Mouse (Mus musculus) erythroblast, embryonic 14.5 days (primary cell): ENCODE results near the gene 1700012A03Rik. TPM values are rescaled to one million over a fixed set of nuclear protein-coding genes. Genes with fewer than 3 reads are reported as not detected.

ENCODE experiments used
- H3K27me3 ChIP-seq: 2 replicates; pipeline ENCODE4 v1.6.1; 2012; ENCODE audit warnings: inconsistent platforms; ENCODE audit not compliant: control insufficient read depth
- H3K36me3 ChIP-seq: 2 replicates; pipeline ENCODE4 v1.6.1; 2012; ENCODE audit warnings: mild to moderate bottlenecking, inconsistent platforms; ENCODE audit not compliant: control insufficient read depth
- H3K4me1 ChIP-seq: 2 replicates; pipeline ENCODE4 v1.6.1; 2012; ENCODE audit warnings: inconsistent platforms; ENCODE audit not compliant: control insufficient read depth
- H3K4me3 ChIP-seq: replicated peaks from 2 replicates; pipeline ENCODE3; 2012; ENCODE audit warnings: moderate library complexity, mild to moderate bottlenecking, inconsistent platforms
- H3K9me3 ChIP-seq: 2 replicates; pipeline ENCODE4 v1.6.1; 2012; ENCODE audit warnings: low read length, inconsistent platforms, mixed read lengths; ENCODE audit not compliant: control insufficient read depth
- GATA1 ChIP-seq: IDR thresholded peaks from 2 replicates; pipeline ENCODE4 v1.6.1; 2012; ENCODE audit warnings: low read length, inconsistent platforms, mixed read lengths
- TAL1 ChIP-seq: IDR thresholded peaks from 3 replicates; pipeline ENCODE4 v1.6.1; 2012; ENCODE audit warnings: low read length, inconsistent platforms, mixed read lengths
- polyA plus RNA-seq: library from polyadenylated mRNA; stranded (reverse); fragments of >175 nt; gene quantifications from 2 replicates; pipeline ENCODE4 v1.2.3, GENCODE M21; 2012

Gene 1700012A03Rik
- polyA plus RNA-seq, 1 experiment, result not detected

- H3K4me1 ChIP-seq, result no peaks in the 10 kb centered on the region
- no peaks in the 10 kb centered on the region; the same call in 1 of the 2 replicates for H3K9me3 ChIP-seq
- H3K4me3 ChIP-seq, result no peak overlapping the region
- TF ChIP-seq GATA1, result no peak
- TF ChIP-seq TAL1, result no peak
- H3K36me3 ChIP-seq, result no peaks in the 10 kb centered on the region
- no peaks in the 10 kb centered on the region for H3K27me3 ChIP-seq
Measured at GRCm38 (mm10) chr6:32022537-32022869, 27.5 kb upstream of the 1700012A03Rik start.

- no peak for TF ChIP-seq GATA1
- TF ChIP-seq TAL1, result no peak
- Histone ChIP-seq H3K9me3 (no peaks in the 10 kb centered on the region), H3K27me3 (no peaks in the 10 kb centered on the region), H3K4me1 (no peaks in the 10 kb centered on the region), H3K4me3 (no peak overlapping the region), H3K36me3 (no peaks in the 10 kb centered on the region)
Measured at GRCm38 (mm10) chr6:32028228-32029009, 21.6 kb upstream of the 1700012A03Rik start.

GRCm38 (mm10) chr6:32034226-32034625 lies 15.8 kb upstream of the 1700012A03Rik start:
- no peak overlapping the region for H3K4me3 ChIP-seq
- H3K4me1 ChIP-seq, result no peaks in the 10 kb centered on the region
- H3K27me3 ChIP-seq, result no peaks in the 10 kb centered on the region
- H3K9me3 ChIP-seq, result no peaks in the 10 kb centered on the region
- TF ChIP-seq GATA1 (no peak), TAL1 (no peak)
- no peaks in the 10 kb centered on the region for H3K36me3 ChIP-seq

GRCm38 (mm10) chr6:32045344-32045743 lies 4.7 kb upstream of the 1700012A03Rik start:
- Histone ChIP-seq H3K4me3 (no peak overlapping the region), H3K27me3 (no peaks in the 10 kb centered on the region), H3K9me3 (no peaks in the 10 kb centered on the region), H3K36me3 (no peaks in the 10 kb centered on the region), H3K4me1 (no peaks in the 10 kb centered on the region)
- TF ChIP-seq GATA1, result no peak
- TF ChIP-seq TAL1, result no peak

- no peak overlapping the region for H3K4me3 ChIP-seq
- H3K9me3 ChIP-seq, result no peaks in the 10 kb centered on the region
- TF ChIP-seq TAL1 (no peak), GATA1 (no peak)
- no peaks in the 10 kb centered on the region for H3K4me1 ChIP-seq
- no peaks in the 10 kb centered on the region for H3K27me3 ChIP-seq
- no peaks in the 10 kb centered on the region for H3K36me3 ChIP-seq
Measured at GRCm38 (mm10) chr6:32049256-32049950, 643 bp upstream of the 1700012A03Rik start.

GRCm38 (mm10) chr6:32052135-32052915 lies 2.3 kb downstream of the 1700012A03Rik start:
- Histone ChIP-seq H3K4me3 (no peak overlapping the region), H3K9me3 (no peaks in the 10 kb centered on the region), H3K36me3 (no peaks in the 10 kb centered on the region), H3K4me1 (no peaks in the 10 kb centered on the region), H3K27me3 (no peaks in the 10 kb centered on the region)
- TF ChIP-seq GATA1 (no peak), TAL1 (no peak)

GRCm38 (mm10) chr6:32056525-32056924 lies 6.5 kb downstream of the 1700012A03Rik start:
- no peaks in the 10 kb centered on the region for H3K36me3 ChIP-seq
- no peaks in the 10 kb centered on the region for H3K27me3 ChIP-seq
- no peak for TF ChIP-seq GATA1
- no peak for TF ChIP-seq TAL1
- no peaks in the 10 kb centered on the region for H3K4me1 ChIP-seq
- H3K9me3 ChIP-seq, result no peaks in the 10 kb centered on the region
- H3K4me3 ChIP-seq, result no peak overlapping the region

GRCm38 (mm10) chr6:32058571-32058970 lies 8.5 kb downstream of the 1700012A03Rik start:
- Histone ChIP-seq H3K9me3 (no peaks in the 10 kb centered on the region), H3K27me3 (no peaks in the 10 kb centered on the region), H3K4me3 (no peak overlapping the region), H3K36me3 (no peaks in the 10 kb centered on the region), H3K4me1 (no peaks in the 10 kb centered on the region)
- no peak for TF ChIP-seq TAL1
- TF ChIP-seq GATA1, result no peak

GRCm38 (mm10) chr6:32060641-32061040 lies 10.6 kb downstream of the 1700012A03Rik start:
- TF ChIP-seq GATA1 (no peak), TAL1 (no peak)
- Histone ChIP-seq H3K4me1 (no peaks in the 10 kb centered on the region), H3K27me3 (no peaks in the 10 kb centered on the region), H3K36me3 (no peaks in the 10 kb centered on the region), H3K9me3 (no peaks in the 10 kb centered on the region), H3K4me3 (no peak overlapping the region)
